Mouse (Mus musculus): ENCODE data around the gene Gnb1.
A peak's percentile ranks its signal among the peaks of the same experiment; 100 is the strongest.
"Not testable (repeated sequence)": the region's sequence is repeated elsewhere in the genome, so short reads cannot be mapped to it uniquely, and the experiment has no call there.

Gnb1 gene

GRCm38 (mm10) chr4:155490990-155491504 lies at the start of gene Gnb1:
TSS of gene Gnb1 (plus strand) at chr4:155491361.
- peak; percentile 92 for DNase-seq

GRCm38 (mm10) chr4:155442808-155443207 lies 48.4 kb upstream of the Gnb1 start:
- DNase-seq = no peak

DNA sequence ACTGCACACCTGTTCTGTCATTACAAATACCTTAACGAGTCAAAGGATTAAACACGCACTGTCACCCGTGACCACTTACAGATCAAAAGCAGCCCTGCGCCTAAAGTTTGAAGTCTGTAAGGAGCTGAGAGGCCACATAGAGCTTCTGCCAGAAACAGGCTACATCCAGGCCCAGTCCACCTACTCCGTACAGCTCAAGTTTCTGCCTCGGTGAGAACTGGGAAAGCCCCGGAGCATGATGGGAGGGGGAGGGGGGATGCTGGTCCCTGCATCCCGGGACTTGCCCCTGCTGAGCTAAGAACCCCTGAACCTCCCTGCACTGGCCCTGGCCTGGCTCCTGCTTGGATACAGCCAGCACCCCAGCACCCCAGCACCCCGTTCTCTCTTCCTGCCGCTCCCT lies 39.6 kb upstream of the Gnb1 start:
- DNase-seq = no peak

DNA sequence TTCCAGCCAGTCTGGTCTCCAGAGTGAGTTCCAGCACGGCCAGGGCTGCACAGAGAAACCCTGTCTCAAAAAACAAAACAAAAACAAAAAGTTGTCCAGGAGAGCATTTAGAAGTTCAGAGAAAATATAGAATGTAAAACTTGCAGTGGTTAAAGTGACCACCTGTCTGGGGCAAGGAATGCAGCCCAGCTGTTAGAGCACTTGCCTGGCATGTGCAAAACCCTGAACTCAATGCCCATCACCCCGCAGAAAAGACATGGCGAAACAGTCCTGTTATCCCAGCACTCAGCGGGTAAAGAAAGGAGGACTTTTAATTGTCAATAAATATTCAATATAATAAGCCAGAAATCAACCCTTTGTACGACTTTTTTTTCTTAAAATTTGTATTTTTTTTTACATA lies 32.6 kb upstream of the Gnb1 start:
- no peak for DNase-seq

DNA sequence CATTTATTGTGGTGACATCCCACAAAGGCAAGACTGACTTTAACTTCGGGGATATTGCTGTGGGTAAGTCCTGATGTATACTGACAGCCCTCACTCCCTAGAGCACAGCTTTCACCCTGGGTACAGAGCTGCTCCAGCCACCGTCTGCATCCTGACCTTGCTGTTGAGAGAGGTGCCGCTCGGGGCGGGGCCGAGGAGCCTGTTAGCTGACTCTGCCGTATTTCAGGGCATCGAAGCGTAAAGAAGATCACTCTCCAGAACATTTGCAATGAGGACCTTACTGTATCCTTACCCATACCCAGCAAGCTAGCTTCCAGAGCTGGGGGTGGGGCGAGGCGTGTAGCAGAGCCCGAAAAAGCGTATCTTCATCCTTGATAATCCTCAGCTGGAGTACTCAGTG lies 28.1 kb upstream of the Gnb1 start:
- DNase-seq = no peak

GRCm38 (mm10) chr4:155463611-155464010 lies 27.6 kb upstream of the Gnb1 start:
- DNase-seq = no peak

DNA sequence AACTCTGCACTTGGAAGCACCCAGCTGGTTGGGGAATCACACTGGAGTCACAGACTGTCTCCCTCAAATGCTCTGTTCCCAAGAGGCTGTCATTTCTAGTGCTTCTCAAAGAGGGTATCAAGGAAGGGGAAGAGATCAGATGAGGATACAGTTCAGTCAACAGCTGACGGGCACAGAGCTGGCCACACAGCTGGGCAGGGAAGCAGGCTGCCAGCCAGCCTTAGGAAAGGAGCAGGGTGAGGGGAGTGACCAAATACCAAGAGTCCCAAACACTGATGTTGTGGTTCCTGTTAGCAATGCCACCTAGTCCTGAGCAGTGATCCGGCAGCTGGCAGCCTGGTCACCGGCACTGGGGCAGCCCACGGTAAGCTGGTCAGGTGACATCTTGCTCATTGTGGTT lies 27.1 kb upstream of the Gnb1 start:
- no peak for DNase-seq

DNA sequence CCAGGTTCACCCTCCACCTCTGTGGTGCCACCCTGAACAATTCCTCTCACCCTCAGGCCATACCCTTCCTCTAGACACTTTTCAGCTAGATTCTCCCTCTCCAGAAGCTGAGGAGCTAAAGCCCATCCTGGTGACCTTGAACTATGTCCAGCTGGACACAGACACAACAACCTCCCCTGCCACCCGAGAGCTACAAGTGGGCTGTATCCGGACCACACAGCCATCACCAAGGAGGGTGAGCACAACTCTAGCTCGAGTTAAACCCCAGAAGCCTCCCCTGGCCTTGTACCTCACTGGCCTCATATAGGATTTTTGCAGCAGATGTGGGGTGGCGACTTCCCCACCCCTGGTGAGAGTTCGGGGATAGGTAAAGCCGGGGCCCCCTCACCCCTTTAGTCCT lies 25.6 kb upstream of the Gnb1 start:
- DNase-seq = no peak

DNA sequence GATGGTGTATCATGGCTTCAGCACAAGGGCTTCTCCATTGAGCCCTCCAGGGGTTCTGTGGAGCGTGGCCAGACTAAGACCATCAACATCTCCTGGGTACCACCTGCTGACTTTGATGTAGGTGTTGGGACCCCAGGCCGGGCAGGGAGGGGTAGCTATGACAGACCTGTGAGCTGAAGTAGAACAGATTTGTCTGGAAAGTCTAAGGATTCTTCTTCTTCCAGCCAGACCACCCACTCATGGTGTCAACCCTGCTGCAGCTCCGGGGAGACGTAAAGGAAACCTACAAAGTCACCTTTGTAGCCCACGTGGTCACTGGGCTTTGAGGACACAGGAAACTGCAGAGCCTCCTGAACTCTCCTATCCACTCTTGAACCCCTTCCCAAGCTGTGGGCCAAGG lies 25.1 kb upstream of the Gnb1 start:
- no peak for DNase-seq

- DNase-seq = no peak
These were observed 23.7 kb upstream of the Gnb1 start for GRCm38 (mm10) chr4:155467237-155468010.

GRCm38 (mm10) chr4:155468952-155469351 lies 22.2 kb upstream of the Gnb1 start, which contains the start of gene Tmem52:
TSS of gene Tmem52 (plus strand) at chr4:155469114.
- DNase-seq = peak; percentile 61

DNA sequence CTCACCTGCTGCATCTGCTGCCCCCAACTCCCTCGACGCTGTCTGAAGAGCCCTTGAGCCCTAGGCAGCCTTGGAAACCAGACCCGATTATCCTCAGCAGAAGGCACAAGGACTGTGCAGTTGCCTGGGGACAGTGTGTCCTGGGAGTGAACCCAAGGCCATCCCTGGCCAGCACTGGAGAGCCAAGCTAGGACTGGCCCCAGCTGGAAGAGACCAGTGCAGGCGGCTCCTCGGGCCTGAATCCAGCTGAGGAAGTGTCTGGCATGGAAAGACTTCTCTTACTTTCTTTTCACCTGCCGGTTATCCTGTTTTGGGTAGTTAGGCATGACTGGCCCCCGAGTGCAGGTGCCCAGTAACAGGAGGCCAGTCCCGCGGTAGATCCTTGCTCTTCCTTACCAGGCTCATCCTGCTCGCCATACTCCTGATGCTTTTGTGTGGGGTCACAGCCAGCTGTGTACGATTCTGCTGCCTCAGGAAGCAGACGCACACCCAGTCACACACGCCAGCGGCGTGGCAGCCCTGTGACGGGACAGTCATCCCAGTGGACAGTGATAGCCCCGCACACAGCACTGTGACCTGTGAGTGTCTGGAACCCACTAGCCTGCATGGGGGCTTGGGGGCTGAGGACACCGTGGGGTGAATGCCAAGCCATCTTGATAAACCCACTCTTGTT lies 21.4 kb upstream of the Gnb1 start:
- DNase-seq = no peak

GRCm38 (mm10) chr4:155470263-155470953 lies 20.8 kb upstream of the Gnb1 start:
- DNase-seq = no peak

GRCm38 (mm10) chr4:155470997-155471396 lies 20.2 kb upstream of the Gnb1 start:
- no peak for DNase-seq

GRCm38 (mm10) chr4:155471406-155471805 lies 19.8 kb upstream of the Gnb1 start:
- no peak for DNase-seq

- DNase-seq = no peak
These were observed 18.4 kb upstream of the Gnb1 start for GRCm38 (mm10) chr4:155472716-155473290.

DNA sequence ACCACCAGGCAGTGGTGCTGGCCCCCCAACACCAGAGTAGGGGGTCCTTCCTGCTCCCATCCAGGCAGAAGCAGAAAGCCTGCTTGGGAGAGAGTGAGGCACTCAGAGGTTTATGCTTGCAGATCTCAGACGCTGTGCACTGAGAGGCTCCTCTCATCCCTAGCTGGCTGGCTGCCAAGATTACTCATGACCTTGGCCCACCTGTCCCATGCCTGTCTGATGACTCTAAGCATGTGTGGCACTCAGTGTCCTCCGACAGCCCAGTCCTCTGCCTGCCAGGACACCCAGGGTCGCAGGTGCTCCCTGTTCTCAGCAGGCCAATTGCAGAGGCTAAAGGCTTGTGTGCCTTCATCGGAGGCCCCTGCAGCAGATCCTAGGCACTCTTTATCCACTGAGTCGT lies 17.8 kb upstream of the Gnb1 start:
- peak; percentile 19 for DNase-seq

- DNase-seq = not testable (repeated sequence)
These were observed 17.4 kb upstream of the Gnb1 start for GRCm38 (mm10) chr4:155473796-155474195.

- DNase-seq = peak; percentile 79
These were observed 9.6 kb upstream of the Gnb1 start for GRCm38 (mm10) chr4:155481381-155482124.

DNA sequence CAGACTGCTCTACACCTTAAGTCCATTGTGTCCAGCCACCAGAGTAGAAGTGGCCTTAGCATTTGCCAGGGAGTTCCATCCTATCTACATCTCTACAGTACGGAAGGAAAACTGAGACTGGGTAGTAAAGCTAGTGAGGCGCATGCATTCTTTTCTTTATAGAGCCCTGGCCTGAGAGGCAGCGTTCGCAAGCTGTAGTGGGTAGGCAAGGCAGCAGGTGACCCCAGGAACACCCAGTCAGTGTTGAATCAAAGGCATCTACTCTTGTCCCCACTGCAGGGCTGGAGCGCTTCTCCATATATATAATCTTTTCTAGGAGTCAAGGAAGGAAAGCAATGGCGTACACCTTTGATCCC lies 9.1 kb upstream of the Gnb1 start:
- DNase-seq = no peak

- no peak for DNase-seq
These were observed 8.2 kb upstream of the Gnb1 start for GRCm38 (mm10) chr4:155482733-155483540.

GRCm38 (mm10) chr4:155485521-155485920 lies 5.6 kb upstream of the Gnb1 start:
- no peak for DNase-seq
